Mouse (Mus musculus) liver, embryonic 12.5 days (tissue): Measurements from ENCODE around the gene Rxra. TPM values are rescaled to one million over a fixed set of nuclear protein-coding genes. Genes with fewer than 3 reads are reported as not detected.

ENCODE experiments used
- ATAC-seq: fragments of 200-750 bp; cut with Nextera tagmentation; 2 replicates; pipeline ENCODE4 v1.8.0; 2017; ENCODE audit warnings: moderate number of reproducible peaks, mild to moderate bottlenecking, moderate library complexity
- H3K27ac ChIP-seq: fragments of 300-500 bp; sonication (generic); 2 replicates; pipeline ENCODE4 v1.5.1; 2016; ENCODE audit warnings: mild to moderate bottlenecking
- H3K27me3 ChIP-seq: fragments of 300-500 bp; sonication (generic); replicated peaks from 2 replicates; pipeline ENCODE4 v1.6.1; 2016; ENCODE audit warnings: mild to moderate bottlenecking, moderate library complexity
- H3K36me3 ChIP-seq: fragments of 300-500 bp; sonication (generic); 2 replicates; pipeline ENCODE4 v1.6.1; 2016; ENCODE audit warnings: mild to moderate bottlenecking, moderate library complexity
- H3K4me1 ChIP-seq: fragments of 300-500 bp; sonication (generic); 2 replicates; pipeline ENCODE4 v1.6.1; 2016
- H3K4me2 ChIP-seq: fragments of 300-500 bp; sonication (generic); 2 replicates; pipeline ENCODE4 v1.6.1; 2016; ENCODE audit warnings: mild to moderate bottlenecking, moderate library complexity
- H3K4me3 ChIP-seq: fragments of 300-500 bp; sonication (generic); 2 replicates; pipeline ENCODE4 v1.5.1; 2016; ENCODE audit warnings: mild to moderate bottlenecking, moderate library complexity
- H3K9ac ChIP-seq: fragments of 300-500 bp; sonication (generic); 2 replicates; pipeline ENCODE4 v1.6.1; 2016; ENCODE audit warnings: mild to moderate bottlenecking, moderate library complexity
- H3K9me3 ChIP-seq: fragments of 300-500 bp; sonication (generic); replicated peaks from 2 replicates; pipeline ENCODE4 v1.6.1; 2016; ENCODE audit warnings: mild to moderate bottlenecking, moderate library complexity
- WGBS: fragments of 180-500 bp; shearing (Covaris S2); methylation state at CpG from one replicate; pipeline ENCODE4 v1.1.7; 2016; ENCODE audit not compliant: insufficient replicate concordance; 5-methylcytosine and 5-hydroxymethylcytosine counted together
- polyA plus RNA-seq: library from polyadenylated mRNA; unstranded; fragments of >200 nt; fragmentation: Nextera tagmentation; extraction: Ambion mirVana; gene quantifications from 2 replicates; pipeline ENCODE4 v1.2.1, GENCODE M21; 2016

Rxra gene
- polyA plus RNA-seq, 1 experiment from 2014 or later: 4.2 TPM

GRCm38 (mm10) chr2:27676478-27677325 lies 462 bp downstream of the Rxra start:
- H3K9ac ChIP-seq: peak overlapping the region; percentile 68
- peak overlapping the region; percentile 92 for H3K4me2 ChIP-seq
- peaks cover 59% of the 10 kb centered on the region for H3K4me1 ChIP-seq
- H3K36me3 ChIP-seq: no peaks in the 10 kb centered on the region
- ATAC-seq: 0 out of 2 replicates have a peak, but pooled peaks have one; percentile 20
- H3K27me3 ChIP-seq: peaks cover 71% of the 10 kb centered on the region
- no peaks in the 10 kb centered on the region for H3K9me3 ChIP-seq
- H3K27ac ChIP-seq: peak overlapping the region; percentile 69
- WGBS: 1% methylated on average over 48 of the region's 106 CpGs
- peak overlapping the region; percentile 77 for H3K4me3 ChIP-seq

GRCm38 (mm10) chr2:27677411-27678310 lies 1.4 kb downstream of the Rxra start:
- Histone ChIP-seq H3K27me3 (peaks cover 71% of the 10 kb centered on the region), H3K4me3 (peak overlapping the region; percentile 77), H3K9ac (peak overlapping the region; percentile 81), H3K36me3 (no peaks in the 10 kb centered on the region), H3K4me1 (peaks cover 55% of the 10 kb centered on the region), H3K9me3 (no peaks in the 10 kb centered on the region), H3K27ac (peak overlapping the region; percentile 84), H3K4me2 (peak overlapping the region; percentile 92)
- WGBS: 2% methylated on average over 64 of the region's 77 CpGs
- ATAC-seq: no peak

DNA sequence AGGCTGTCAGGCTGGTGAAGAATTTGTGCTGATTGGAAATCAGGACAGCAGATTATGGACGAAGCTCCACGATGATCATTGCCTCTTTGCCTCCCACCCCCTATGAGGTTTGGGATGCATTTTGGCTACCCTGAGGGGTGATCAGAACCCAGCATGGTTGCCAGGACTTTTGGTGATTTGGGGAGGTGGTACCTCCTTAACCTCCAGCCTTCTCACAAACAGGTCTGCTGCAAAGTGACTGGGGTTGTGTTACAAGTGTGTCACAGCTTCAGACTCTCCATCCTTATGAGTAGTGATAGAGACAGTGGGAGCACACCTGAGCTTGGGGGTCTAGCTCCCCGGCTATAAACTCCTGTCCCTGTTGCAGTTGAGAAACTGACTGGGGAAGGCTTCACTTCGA lies 2.1 kb downstream of the Rxra start:
- Histone ChIP-seq H3K4me1 (peaks cover 58% of the 10 kb centered on the region), H3K36me3 (no peaks in the 10 kb centered on the region), H3K4me3 (peak overlapping the region; percentile 77), H3K9me3 (no peaks in the 10 kb centered on the region), H3K27me3 (peaks cover 64% of the 10 kb centered on the region), H3K27ac (peak overlapping the region; percentile 84; the same call in 1 of the 2 replicates), H3K9ac (peak overlapping the region; percentile 81), H3K4me2 (peak overlapping the region; percentile 92)
- WGBS: 38% methylated on average over 4 of the region's 4 CpGs
- ATAC-seq: no peak

- no peaks in the 10 kb centered on the region for H3K36me3 ChIP-seq
- peaks cover 62% of the 10 kb centered on the region for H3K4me1 ChIP-seq
- peak overlapping the region; percentile 27; the same call in 1 of the 2 replicates for H3K27ac ChIP-seq
- no peaks in the 10 kb centered on the region for H3K9me3 ChIP-seq
- peaks cover 58% of the 10 kb centered on the region for H3K27me3 ChIP-seq
- peak overlapping the region; percentile 77; the same call in 1 of the 2 replicates for H3K4me3 ChIP-seq
- WGBS: 65% methylated on average over 7 of the region's 7 CpGs
- H3K4me2 ChIP-seq: peak overlapping the region; percentile 92
- peak overlapping the region; percentile 42; the same call in 1 of the 2 replicates for H3K9ac ChIP-seq
- ATAC-seq: no peak
Observed at GRCm38 (mm10) chr2:27678836-27679480, 2.7 kb downstream of the Rxra start.

GRCm38 (mm10) chr2:27679621-27680025 lies 3.4 kb downstream of the Rxra start:
- Histone ChIP-seq H3K4me3 (peak overlapping the region; percentile 77; the same call in 1 of the 2 replicates), H3K4me1 (peaks cover 69% of the 10 kb centered on the region), H3K9ac (peak overlapping the region; percentile 1; the same call in 1 of the 2 replicates), H3K27ac (peak overlapping the region; percentile 27; the same call in 1 of the 2 replicates), H3K27me3 (peaks cover 51% of the 10 kb centered on the region), H3K9me3 (no peaks in the 10 kb centered on the region), H3K36me3 (no peaks in the 10 kb centered on the region), H3K4me2 (peak overlapping the region; percentile 92)
- ATAC-seq: no peak
- 30% methylated on average over 3 of the region's 3 CpGs for WGBS

DNA sequence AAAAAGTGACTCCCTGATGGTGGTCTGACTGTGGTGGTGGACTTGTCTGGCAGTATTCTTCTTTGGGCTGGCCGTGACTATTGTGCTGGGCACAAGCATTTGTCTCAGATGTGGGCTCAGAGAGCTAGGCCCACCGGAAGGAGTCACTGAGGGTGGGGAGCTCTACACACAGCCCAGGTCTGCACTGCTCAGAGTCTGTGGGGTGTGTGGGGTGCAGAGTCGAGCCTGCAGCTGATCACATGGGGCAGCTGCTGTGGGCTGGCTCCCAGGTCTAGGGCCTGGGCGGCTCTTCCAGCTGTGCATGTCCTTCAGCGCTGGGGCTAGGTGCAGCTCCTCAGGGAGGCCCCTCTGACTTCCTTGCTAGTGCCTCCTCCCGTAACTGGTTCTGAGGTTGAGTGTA lies 3.8 kb downstream of the Rxra start:
- no peak for ATAC-seq
- no peak overlapping the region; the same call in 1 of the 2 replicates for H3K9ac ChIP-seq
- 62% methylated on average over 6 of the region's 6 CpGs for WGBS
- H3K4me1 ChIP-seq: peaks cover 69% of the 10 kb centered on the region
- peaks cover 47% of the 10 kb centered on the region for H3K27me3 ChIP-seq
- no peak overlapping the region for H3K4me3 ChIP-seq
- H3K27ac ChIP-seq: peak overlapping the region; percentile 27; the same call in 1 of the 2 replicates
- H3K36me3 ChIP-seq: no peaks in the 10 kb centered on the region
- no peaks in the 10 kb centered on the region for H3K9me3 ChIP-seq
- H3K4me2 ChIP-seq: peak overlapping the region; percentile 92

GRCm38 (mm10) chr2:27680595-27680994 lies 4.4 kb downstream of the Rxra start:
- ATAC-seq: no peak
- H3K9ac ChIP-seq: no peak overlapping the region
- no peaks in the 10 kb centered on the region for H3K36me3 ChIP-seq
- no peak overlapping the region for H3K4me3 ChIP-seq
- WGBS: 55% methylated on average over 4 of the region's 4 CpGs
- 0 out of 2 replicates have a peak overlapping the region, but pooled peaks have one; percentile 92 for H3K4me2 ChIP-seq
- H3K4me1 ChIP-seq: peaks cover 70% of the 10 kb centered on the region
- H3K9me3 ChIP-seq: no peaks in the 10 kb centered on the region
- peaks cover 42% of the 10 kb centered on the region for H3K27me3 ChIP-seq
- H3K27ac ChIP-seq: 0 out of 2 replicates have a peak overlapping the region, but pooled peaks have one; percentile 27

- peaks cover 34% of the 10 kb centered on the region for H3K27me3 ChIP-seq
- WGBS: 72% methylated on average over 4 of the region's 4 CpGs
- peaks cover 66% of the 10 kb centered on the region for H3K4me1 ChIP-seq
- H3K9ac ChIP-seq: no peak overlapping the region
- no peak for ATAC-seq
- H3K4me3 ChIP-seq: no peak overlapping the region
- no peak overlapping the region for H3K27ac ChIP-seq
- no peak overlapping the region for H3K4me2 ChIP-seq
- no peaks in the 10 kb centered on the region for H3K36me3 ChIP-seq
- H3K9me3 ChIP-seq: no peaks in the 10 kb centered on the region
Observed at GRCm38 (mm10) chr2:27681426-27681825, 5.2 kb downstream of the Rxra start.

DNA sequence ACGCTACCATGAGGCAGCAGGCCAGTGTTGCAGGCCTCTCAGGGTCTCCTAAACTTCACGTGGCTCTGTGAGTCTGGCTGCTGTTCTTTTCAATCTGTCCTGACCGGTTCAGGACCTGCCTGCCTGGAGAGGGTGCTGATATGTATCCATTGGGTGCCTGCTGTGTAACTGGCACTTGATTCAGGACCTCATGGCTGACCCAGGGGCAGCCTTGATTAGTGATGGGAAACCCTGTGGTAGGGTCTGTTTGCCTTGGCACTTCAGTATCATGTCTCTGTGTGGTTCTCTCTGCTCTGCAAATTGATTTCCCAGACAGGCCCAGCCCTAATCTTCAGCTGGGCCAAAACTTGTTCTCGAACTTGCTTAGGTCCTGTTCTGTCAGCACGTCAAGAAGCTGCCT lies 5.9 kb downstream of the Rxra start:
- H3K27me3 ChIP-seq: peaks cover 30% of the 10 kb centered on the region
- peaks cover 69% of the 10 kb centered on the region for H3K4me1 ChIP-seq
- H3K4me3 ChIP-seq: no peak overlapping the region
- no peaks in the 10 kb centered on the region for H3K36me3 ChIP-seq
- H3K9me3 ChIP-seq: no peaks in the 10 kb centered on the region
- WGBS: 65% methylated on average over 5 of the region's 5 CpGs
- no peak overlapping the region for H3K4me2 ChIP-seq
- no peak for ATAC-seq
- H3K27ac ChIP-seq: no peak overlapping the region
- H3K9ac ChIP-seq: no peak overlapping the region

DNA sequence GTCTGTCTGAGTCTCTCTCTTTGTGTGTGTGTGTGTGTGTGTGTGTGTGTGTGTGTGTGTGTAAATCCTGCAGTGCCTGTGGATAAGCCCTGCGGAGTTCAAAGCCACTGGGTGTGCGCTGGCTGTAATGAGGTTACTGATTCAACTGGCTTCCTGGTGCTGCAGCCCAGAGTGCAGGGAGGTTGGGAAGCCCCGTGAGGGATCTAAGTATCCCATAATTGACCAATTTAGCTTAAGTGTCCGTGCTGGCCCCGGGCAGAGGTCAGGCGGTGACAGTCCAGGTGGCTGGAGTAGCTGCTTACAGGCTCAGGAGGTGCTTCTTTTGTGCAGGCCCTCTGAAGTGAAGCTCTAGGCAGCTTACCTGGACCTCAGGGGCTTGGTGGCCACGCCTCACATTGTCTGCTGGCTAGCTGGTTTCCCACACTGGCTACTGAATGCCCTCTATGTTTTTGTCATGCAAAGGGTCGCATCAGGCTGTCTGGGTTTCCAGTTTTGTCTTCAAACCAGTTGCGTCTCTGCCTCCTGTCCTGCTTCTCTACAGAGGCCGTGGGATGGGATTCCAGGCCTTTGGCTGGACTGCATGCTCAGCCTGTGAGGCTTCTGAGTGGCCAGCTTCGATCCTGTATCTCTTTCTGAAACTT lies 7.9 kb downstream of the Rxra start:
- no peak overlapping the region for H3K4me2 ChIP-seq
- H3K27me3 ChIP-seq: peaks cover 10% of the 10 kb centered on the region
- H3K4me3 ChIP-seq: no peak overlapping the region
- no peak for ATAC-seq
- H3K4me1 ChIP-seq: peaks cover 70% of the 10 kb centered on the region
- no peaks in the 10 kb centered on the region for H3K36me3 ChIP-seq
- no peak overlapping the region for H3K9ac ChIP-seq
- H3K27ac ChIP-seq: no peak overlapping the region
- 67% methylated on average over 11 of the region's 11 CpGs for WGBS
- H3K9me3 ChIP-seq: no peaks in the 10 kb centered on the region

GRCm38 (mm10) chr2:27685917-27686316 lies 9.7 kb downstream of the Rxra start:
- 73% methylated on average over 4 of the region's 4 CpGs for WGBS
- Histone ChIP-seq H3K9me3 (no peaks in the 10 kb centered on the region), H3K9ac (no peak overlapping the region), H3K27me3 (no peaks in the 10 kb centered on the region), H3K4me3 (no peak overlapping the region), H3K27ac (no peak overlapping the region), H3K36me3 (no peaks in the 10 kb centered on the region), H3K4me2 (no peak overlapping the region), H3K4me1 (peaks cover 60% of the 10 kb centered on the region)
- ATAC-seq: no peak
